In the genomic region with DNA sequence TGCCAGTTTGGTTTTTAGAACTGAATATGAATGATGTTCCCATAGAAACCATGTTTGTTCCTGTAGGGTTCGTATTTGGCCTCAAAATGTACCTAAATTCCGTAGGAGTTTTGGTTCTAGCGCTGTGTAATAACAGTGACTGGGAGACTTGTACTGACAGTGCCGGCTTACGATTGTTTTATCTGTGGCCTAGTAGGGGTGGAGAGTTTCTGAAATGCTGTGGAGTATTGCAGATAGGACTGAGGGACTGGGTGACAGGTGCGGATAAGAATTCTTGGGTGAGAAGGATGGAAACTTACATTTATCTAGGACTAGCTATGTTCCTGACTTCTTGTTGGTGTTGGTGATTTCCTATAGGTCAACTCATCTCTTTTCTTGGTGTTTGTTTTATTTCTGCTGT, we compare ENCODE assay signal across 19 mouse cellular contexts. TPM values are rescaled to one million over a fixed set of nuclear protein-coding genes. Genes with fewer than 3 reads are reported as not detected.
A peak's percentile ranks its signal among the peaks of the same experiment; 100 is the strongest.
DNase-seq lines count a peak whose midpoint lies in the region; ATAC-seq and TF ChIP-seq lines count a peak whose summit lies in the region.
"Had no signal": no experiment of that assay in that cellular context is flagged by ENCODE, and none has a peak within 500 bp of the region (broad histone marks: within the 10 kb centered on the region; RNA-seq: fewer than 3 reads in every experiment).

No protein-coding gene starts in this region.

- H3K4me2 ChIP-seq in liver, embryonic 12.5 days, result peak overlapping the region; percentile 79
- H3K4me2 ChIP-seq: embryonic facial prominence, embryonic 13.5 days; limb, embryonic 15.5 days had no signal

- TF ChIP-seq CTCF in layer of hippocampus, adult 2 months (conservative IDR thresholded peaks at IDR 0.05), result no peak

- no peak overlapping the region for H3K4me3 ChIP-seq in layer of hippocampus, adult 2 months
- peak overlapping the region; percentile 46 for H3K4me3 ChIP-seq in liver, embryonic 12.5 days
- H3K4me3 ChIP-seq: embryonic facial prominence, embryonic 13.5 days; limb, embryonic 15.5 days had no signal

- H3K9me3 ChIP-seq in liver, embryonic 12.5 days (replicated peaks), result no peaks in the 10 kb centered on the region
- H3K9me3 ChIP-seq: limb, embryonic 15.5 days had no signal

- H3K4me1 ChIP-seq in liver, embryonic 12.5 days, result peaks cover 89% of the 10 kb centered on the region

- peak overlapping the region; percentile 68 for H3K9ac ChIP-seq in liver, embryonic 12.5 days
- H3K9ac ChIP-seq: embryonic facial prominence, embryonic 13.5 days; limb, embryonic 15.5 days had no signal

- peak; percentile 92 for ATAC-seq in liver, embryonic 12.5 days
- ATAC-seq: CD4-positive, CD25-positive, alpha-beta regulatory T cell, adult 4 months; forebrain, embryonic 14.5 days had no signal

- H3K36me3 ChIP-seq in liver, embryonic 12.5 days, result peaks cover 31% of the 10 kb centered on the region

- peak overlapping the region; percentile 89 for H3K27ac ChIP-seq in layer of hippocampus, adult 2 months
- H3K27ac ChIP-seq in liver, embryonic 12.5 days, result peak overlapping the region; percentile 100
- H3K27ac ChIP-seq: embryonic facial prominence, embryonic 13.5 days; limb, embryonic 15.5 days had no signal

- no peak for DNase-seq in layer of hippocampus, adult 2 months (ENCODE audit: low spot score in 2 of 2)
- no peak for DNase-seq in layer of hippocampus, postnatal 25 days (ENCODE audit: extremely low spot score in 1 of 2, low spot score in 1 of 2)
- peak; percentile 90 for DNase-seq in c-Kit-positive CD71-positive TER-119-positive erythroid progenitor cells, embryonic 14.5 days (ENCODE audit: low spot score)
- DNase-seq in spleen, postnatal 36 days (ENCODE audit: low spot score in 2 of 2), result peak; percentile 57 to 70
- DNase-seq in thymus, postnatal 36 days, result no peak
- no peak for DNase-seq in retina, postnatal 1 day
- DNase-seq in gastrocnemius, postnatal 4 days (ENCODE audit: low spot score in 2 of 2), result no peak
- DNase-seq: adrenal gland, postnatal 10 days; cerebellum, postnatal 14 days; heart, adult 11 months; heart, postnatal 4 days; midbrain, embryonic 14.5 days; right cerebral cortex, postnatal 25 days; thymus, postnatal 14 days had no signal

- WGBS in liver, embryonic 12.5 days (ENCODE audit: insufficient replicate concordance), result 19% methylated on average over 6 of the region's 6 CpGs

- H3K27me3 ChIP-seq in liver, embryonic 12.5 days (replicated peaks), result no peaks in the 10 kb centered on the region
- H3K27me3 ChIP-seq: embryonic facial prominence, embryonic 13.5 days; limb, embryonic 15.5 days had no signal

RNA-seq across cellular contexts. Expression of gene Usp25, which starts 13.4 kb away (rescaled TPM):
- 10 to 100 TPM; 29.8 to 36.6 TPM for total RNA-seq in layer of hippocampus, adult 2 months (2021)
- total RNA-seq in layer of hippocampus, postnatal 25 days (2021), result 10 to 100 TPM; 34.0 to 34.6 TPM
- 63.9 and 67.6 TPM in 2 replicates for polyA plus RNA-seq in liver, embryonic 12.5 days (2016; fragmentation: Nextera tagmentation; extraction: Ambion mirVana)
- 10 to 100 TPM; 64.6 to 71.6 TPM for total RNA-seq in gastrocnemius, postnatal 4 days (2021)

Comparison
In these comparisons a context has a peak if more than half of its experiments do, and no peak if none do; other contexts are left out.
1. DNase-seq: peak in c-Kit-positive CD71-positive TER-119-positive erythroid progenitor cells, embryonic 14.5 days (single experiment) and spleen, postnatal 36 days (2 of 2); none in layer of hippocampus, adult 2 months (0 of 2), layer of hippocampus, postnatal 25 days (0 of 2), thymus, postnatal 36 days (0 of 2), retina, postnatal 1 day (single experiment) and gastrocnemius, postnatal 4 days (0 of 2).